Mouse (Mus musculus) ES-Bruce4 (cell line): ENCODE results near the gene Ralgps1. TPM values are rescaled to one million over a fixed set of nuclear protein-coding genes. Genes with fewer than 3 reads are reported as not detected.

ENCODE experiments used
- H3K27ac ChIP-seq: 2 replicates; pipeline ENCODE4 v1.5.1; 2012; ENCODE audit warnings: low read length, inconsistent platforms; ENCODE audit not compliant: insufficient read depth
- H3K27me3 ChIP-seq: 2 replicates; pipeline ENCODE4 v1.6.1; 2012; ENCODE audit warnings: mild to moderate bottlenecking, low read length, inconsistent platforms; ENCODE audit not compliant: control insufficient read depth, poor library complexity, insufficient read depth, severe bottlenecking
- H3K36me3 ChIP-seq: 2 replicates; pipeline ENCODE4 v1.6.1; 2012; ENCODE audit warnings: inconsistent platforms, mild to moderate bottlenecking, low read length, moderate library complexity; ENCODE audit not compliant: control insufficient read depth, poor library complexity, insufficient read depth, severe bottlenecking
- H3K4me1 ChIP-seq: one replicate; pipeline ENCODE4 v1.8.1; 2011; ENCODE audit warnings: low read length; ENCODE audit not compliant: control insufficient read depth, insufficient read depth
- H3K4me3 ChIP-seq: 2 replicates; pipeline ENCODE4 v1.5.1; 2011; ENCODE audit warnings: low read depth, mild to moderate bottlenecking, low read length
- H3K9ac ChIP-seq: 2 replicates; pipeline ENCODE4 v1.6.1; 2012; ENCODE audit warnings: low read depth, mild to moderate bottlenecking, inconsistent platforms; ENCODE audit not compliant: poor library complexity, severe bottlenecking
- H3K9me3 ChIP-seq: replicated peaks from 2 replicates; pipeline ENCODE4 v1.6.1; 2012; ENCODE audit warnings: mild to moderate bottlenecking, low read length, inconsistent platforms; ENCODE audit not compliant: control insufficient read depth, poor library complexity, insufficient read depth, severe bottlenecking
- CTCF ChIP-seq: IDR thresholded peaks from one replicate; pipeline ENCODE4 v1.8.1; 2011; ENCODE audit warnings: low read depth, low read length
- EP300 ChIP-seq: IDR thresholded peaks from 2 replicates; pipeline ENCODE4 v1.6.1; 2011; ENCODE audit warnings: low read depth, low read length; ENCODE audit not compliant: insufficient read depth
- POLR2A ChIP-seq: IDR thresholded peaks from one replicate; pipeline ENCODE4 v1.8.1; 2011; ENCODE audit warnings: low read length; ENCODE audit not compliant: insufficient read depth
- polyA plus RNA-seq: library from polyadenylated mRNA; stranded (reverse); fragments of >200 nt; gene quantifications from 2 replicates; pipeline ENCODE4 v1.2.4, GENCODE M21; 2011; ENCODE audit warnings: low read depth; ENCODE audit not compliant: missing spikeins, insufficient read depth, insufficient read length

The Ralgps1 gene
- polyA plus RNA-seq, 1 experiment = 17.0 TPM

DNA sequence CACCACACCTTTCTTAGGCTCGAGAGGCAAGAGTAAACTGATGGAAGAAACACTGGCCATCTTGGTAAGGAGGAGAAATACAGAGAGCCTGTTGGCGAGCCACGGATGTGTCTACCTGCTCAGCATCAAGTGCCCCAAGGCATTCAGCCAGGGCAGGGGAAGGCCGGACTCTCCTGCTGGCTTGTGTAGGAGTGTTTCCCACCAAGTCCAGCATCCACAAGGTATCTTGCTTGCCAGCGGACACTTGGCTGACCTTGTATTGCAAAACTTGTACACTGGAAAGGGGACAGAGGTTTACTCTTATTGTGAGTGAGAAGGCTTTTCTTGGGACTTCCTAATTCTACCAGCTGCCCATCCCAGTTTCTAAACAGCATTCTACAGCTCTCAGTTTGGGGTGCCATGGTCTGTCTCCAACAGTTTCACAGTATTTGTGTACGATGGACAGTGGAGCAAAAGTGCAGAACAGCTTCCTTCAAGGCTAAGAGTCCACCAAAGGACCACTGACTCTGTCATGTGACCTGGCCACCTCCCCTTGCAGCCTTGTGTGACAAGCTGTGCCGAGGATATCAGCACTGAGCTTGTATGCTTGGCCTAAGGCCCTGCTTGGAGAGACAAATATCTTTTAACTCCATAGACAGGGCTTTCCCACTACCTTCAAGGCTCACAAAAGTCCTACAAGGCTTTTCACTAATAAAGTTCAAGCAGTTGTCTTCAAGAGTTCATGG is 236.4 kb downstream of the Ralgps1 start:
- Histone ChIP-seq H3K4me3 (no peak overlapping the region), H3K9me3 (no peaks in the 10 kb centered on the region), H3K27me3 (no peaks in the 10 kb centered on the region), H3K36me3 (no peaks in the 10 kb centered on the region), H3K4me1 (no peaks in the 10 kb centered on the region), H3K9ac (no peak overlapping the region), H3K27ac (no peak overlapping the region)
- no peak for TF ChIP-seq CTCF
- no peak for TF ChIP-seq POLR2A
- no peak for TF ChIP-seq EP300

- no peaks in the 10 kb centered on the region for H3K9me3 ChIP-seq
- no peak overlapping the region for H3K27ac ChIP-seq
- H3K9ac ChIP-seq = no peak overlapping the region
- no peaks in the 10 kb centered on the region for H3K36me3 ChIP-seq
- TF ChIP-seq CTCF (no peak), EP300 (no peak), POLR2A (no peak)
- H3K4me1 ChIP-seq = no peaks in the 10 kb centered on the region
- H3K27me3 ChIP-seq = no peaks in the 10 kb centered on the region
- H3K4me3 ChIP-seq = no peak overlapping the region
These were observed 239.0 kb downstream of the Ralgps1 start for GRCm38 (mm10) chr2:33132306-33132705.

DNA sequence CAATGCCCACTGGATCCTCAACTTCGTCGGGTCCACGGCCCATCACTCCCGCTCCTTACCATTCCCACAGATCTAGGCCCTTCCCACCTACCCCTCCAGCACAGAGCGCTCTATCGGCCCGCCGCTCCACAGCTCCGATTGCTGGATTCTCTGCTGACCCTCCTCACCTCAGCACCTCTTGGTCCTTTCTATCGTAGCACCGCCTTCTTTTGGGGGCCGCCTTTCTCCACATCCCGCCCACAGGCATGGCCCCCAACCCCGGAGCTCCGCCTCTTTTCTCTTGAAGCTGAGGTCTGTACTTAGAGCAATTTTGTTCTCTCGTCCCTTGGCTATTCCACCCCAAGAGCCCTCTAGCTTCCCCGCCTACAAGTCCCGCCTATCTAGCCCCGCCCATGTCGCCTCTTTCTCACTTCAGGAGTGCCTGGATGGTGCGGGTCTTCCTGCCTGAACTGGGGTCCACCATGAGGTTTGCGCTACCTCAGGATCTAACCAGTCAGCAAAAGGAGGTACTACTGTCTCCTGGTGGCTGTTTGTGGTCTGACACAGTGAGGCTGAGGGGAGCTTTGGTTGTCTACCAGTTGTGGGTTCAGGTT is 239.7 kb downstream of the Ralgps1 start, which contains the start of gene Garnl3:
Garnl3 (minus strand) TSS at position 155 of the 593 bp plus-strand sequence.
- Histone ChIP-seq H3K4me1 (no peaks in the 10 kb centered on the region), H3K9ac (peak within 1 kb of the TSS; percentile 74; the same call in 1 of the 2 replicates), H3K27ac (no peak within 1 kb of the TSS), H3K27me3 (no peaks in the 10 kb centered on the region), H3K9me3 (no peaks in the 10 kb centered on the region), H3K4me3 (peak within 1 kb of the TSS; percentile 92), H3K36me3 (no peaks in the 10 kb centered on the region)
- no peak for TF ChIP-seq EP300
- TF ChIP-seq CTCF = peak; percentile 45

GRCm38 (mm10) chr2:33130526-33131483 is 240.5 kb downstream of the Ralgps1 start:
- Histone ChIP-seq H3K9ac (peak overlapping the region; percentile 74), H3K27ac (no peak overlapping the region), H3K9me3 (no peaks in the 10 kb centered on the region), H3K36me3 (no peaks in the 10 kb centered on the region), H3K4me3 (peak overlapping the region; percentile 92), H3K27me3 (no peaks in the 10 kb centered on the region), H3K4me1 (no peaks in the 10 kb centered on the region)
- TF ChIP-seq EP300 (no peak), POLR2A (no peak), CTCF (no peak)

- peak overlapping the region; percentile 74 for H3K9ac ChIP-seq
- H3K9me3 ChIP-seq = no peaks in the 10 kb centered on the region
- H3K4me1 ChIP-seq = no peaks in the 10 kb centered on the region
- TF ChIP-seq EP300 (no peak), POLR2A (no peak), CTCF (no peak)
- no peak overlapping the region for H3K27ac ChIP-seq
- peak overlapping the region; percentile 76 for H3K4me3 ChIP-seq
- no peaks in the 10 kb centered on the region for H3K36me3 ChIP-seq
- H3K27me3 ChIP-seq = no peaks in the 10 kb centered on the region
These were observed 241.2 kb downstream of the Ralgps1 start for GRCm38 (mm10) chr2:33130141-33130525.

GRCm38 (mm10) chr2:33129696-33130095 is 241.6 kb downstream of the Ralgps1 start:
- H3K4me1 ChIP-seq = no peaks in the 10 kb centered on the region
- no peaks in the 10 kb centered on the region for H3K27me3 ChIP-seq
- peak overlapping the region; percentile 74 for H3K9ac ChIP-seq
- no peaks in the 10 kb centered on the region for H3K36me3 ChIP-seq
- H3K27ac ChIP-seq = no peak overlapping the region
- peak overlapping the region; percentile 76 for H3K4me3 ChIP-seq
- TF ChIP-seq EP300 (no peak), CTCF (peak; percentile 1), POLR2A (no peak)
- H3K9me3 ChIP-seq = no peaks in the 10 kb centered on the region
